Mouse (Mus musculus): ENCODE results near the gene Cd79a. TPM values are rescaled to one million over a fixed set of nuclear protein-coding genes. Genes with fewer than 3 reads are reported as not detected.

The Cd79a gene
- polyA plus RNA-seq, 1 experiment from 2014 or later: 0.23 TPM

DNA sequence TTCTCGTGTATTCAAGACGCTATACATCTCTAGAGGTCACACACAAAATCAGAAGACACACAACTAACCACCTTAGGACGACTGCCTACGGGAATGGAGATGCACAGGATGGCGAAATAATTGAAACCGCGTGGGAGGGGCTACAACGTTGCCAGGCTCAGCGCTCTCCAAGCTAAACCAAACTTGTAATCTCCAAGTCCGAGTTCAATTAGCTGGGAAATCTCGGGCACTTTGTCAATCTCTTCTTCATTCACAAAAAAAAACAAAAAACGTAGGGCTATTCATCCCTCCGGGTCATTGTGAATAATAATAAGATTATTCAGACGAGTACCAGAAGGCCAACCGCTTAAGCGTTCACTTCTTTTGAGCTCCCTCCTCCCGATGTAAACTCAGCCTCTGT, 28.1 kb upstream of the Cd79a start:
- no peak for TF ChIP-seq CTCF (IDR thresholded peaks at IDR 0.05; ENCODE audit: low read depth)
- Histone ChIP-seq H3K9me3 (ENCODE audit: control insufficient read depth) (no peaks in the 10 kb centered on the region), H3K4me3 (ENCODE audit: low read depth, low read length) (no peak overlapping the region), H3K4me1 (replicated peaks; ENCODE audit: control insufficient read depth, insufficient read depth, low read length) (no peaks in the 10 kb centered on the region), H3K4me2 (replicated peaks; ENCODE audit: low read depth) (no peak overlapping the region), H3K9ac (ENCODE audit: low read depth, low read length) (no peak overlapping the region), H3K36me3 (ENCODE audit: control insufficient read depth, insufficient read depth) (no peaks in the 10 kb centered on the region), H3K27ac (ENCODE audit: low read depth, low read length) (no peak overlapping the region), H3K27me3 (replicated peaks; ENCODE audit: control insufficient read depth, insufficient read depth, low read length) (0 out of 2 replicates have a peak, but pooled peaks cover 4% of the 10 kb centered on the region)
- ATAC-seq: no peak
- WGBS: 62% methylated on average over 17 of the region's 17 CpGs

DNA sequence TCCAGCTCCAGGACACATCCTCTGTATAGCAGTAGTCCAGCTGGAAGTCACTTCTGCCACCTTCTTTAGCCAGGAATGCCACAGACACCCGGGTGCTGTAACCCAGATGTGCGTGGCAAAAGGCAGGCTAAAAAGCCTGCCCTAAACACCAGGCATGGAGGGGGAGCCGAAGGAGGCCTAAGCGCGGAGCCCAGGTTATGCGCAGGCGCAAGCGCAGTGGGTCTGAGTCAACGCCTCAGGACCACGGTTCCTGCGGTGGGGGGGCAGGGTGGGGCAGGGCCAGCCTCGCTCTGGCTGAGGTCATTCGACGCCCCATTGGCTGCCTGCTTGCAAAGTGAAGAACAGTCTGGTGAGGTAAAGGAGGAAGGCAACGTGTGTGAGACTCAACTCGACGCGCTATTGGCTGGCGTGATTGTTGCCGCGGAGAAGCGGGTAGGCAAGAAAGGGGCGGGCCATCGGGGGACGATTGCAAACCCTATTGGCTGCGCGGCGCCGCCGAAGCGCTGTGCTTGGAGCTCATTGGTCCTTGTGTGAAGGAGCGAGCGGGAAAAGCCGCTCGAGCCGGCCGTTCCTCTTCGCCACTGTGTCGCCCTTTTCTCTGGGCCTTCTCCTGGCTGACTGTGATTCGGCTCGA, 27.5 kb upstream of the Cd79a start, which contains the start of the genes Lypd4 and Dmrtc2:
Gene Lypd4, minus strand, starts transcription at position 410 of the 634 bp plus-strand sequence.
Gene Dmrtc2, plus strand, starts transcription at position 526 of the 634 bp plus-strand sequence.
- WGBS: 57% methylated on average over 41 of the region's 41 CpGs
- H3K9ac ChIP-seq (ENCODE audit: low read depth, low read length): no peak within 1 kb of the TSS
- no peaks in the 10 kb centered on the region for H3K36me3 ChIP-seq (ENCODE audit: control insufficient read depth, insufficient read depth)
- 0 out of 2 replicates have a peak, but pooled peaks cover 4% of the 10 kb centered on the region for H3K27me3 ChIP-seq (replicated peaks; ENCODE audit: control insufficient read depth, insufficient read depth, low read length)
- H3K27ac ChIP-seq (ENCODE audit: low read depth, low read length): no peak within 1 kb of the TSS
- H3K4me3 ChIP-seq (ENCODE audit: low read depth, low read length): no peak within 1 kb of the TSS
- H3K9me3 ChIP-seq (ENCODE audit: control insufficient read depth): no peaks in the 10 kb centered on the region
- TF ChIP-seq CTCF (IDR thresholded peaks at IDR 0.05; ENCODE audit: low read depth): no peak
- no peak within 1 kb of the TSS for H3K4me2 ChIP-seq (replicated peaks; ENCODE audit: low read depth)
- no peaks in the 10 kb centered on the region for H3K4me1 ChIP-seq (replicated peaks; ENCODE audit: control insufficient read depth, insufficient read depth, low read length)
- ATAC-seq: no peak

DNA sequence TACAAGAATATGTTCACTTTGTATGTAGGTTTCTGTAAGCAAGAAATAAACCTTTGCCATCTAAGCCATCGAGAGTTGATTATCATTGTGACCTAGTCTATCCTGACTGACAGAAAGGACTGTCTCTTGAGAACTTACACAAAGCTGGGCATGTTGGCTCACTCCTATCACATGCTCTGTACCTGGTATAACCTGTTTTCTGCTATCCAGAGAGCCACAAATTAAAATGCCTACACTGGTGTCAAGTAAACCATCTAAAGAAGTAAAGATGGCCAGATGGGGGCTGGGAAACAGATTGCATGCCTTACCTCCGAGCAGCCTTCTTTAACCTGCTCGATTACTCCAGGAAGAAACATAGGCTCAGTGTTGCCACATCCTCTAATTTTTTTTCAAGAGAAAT, 19.6 kb upstream of the Cd79a start:
- Histone ChIP-seq H3K9ac (ENCODE audit: low read depth, low read length) (no peak overlapping the region), H3K27ac (ENCODE audit: low read depth, low read length) (no peak overlapping the region), H3K4me3 (ENCODE audit: low read depth, low read length) (no peak overlapping the region), H3K4me1 (replicated peaks; ENCODE audit: control insufficient read depth, insufficient read depth, low read length) (no peaks in the 10 kb centered on the region), H3K9me3 (ENCODE audit: control insufficient read depth) (no peaks in the 10 kb centered on the region), H3K4me2 (replicated peaks; ENCODE audit: low read depth) (no peak overlapping the region), H3K27me3 (replicated peaks; ENCODE audit: control insufficient read depth, insufficient read depth, low read length) (no peaks in the 10 kb centered on the region), H3K36me3 (ENCODE audit: control insufficient read depth, insufficient read depth) (no peaks in the 10 kb centered on the region)
- WGBS: 66% methylated on average over 3 of the region's 3 CpGs
- no peak for ATAC-seq
- no peak for TF ChIP-seq CTCF (IDR thresholded peaks at IDR 0.05; ENCODE audit: low read depth)

DNA sequence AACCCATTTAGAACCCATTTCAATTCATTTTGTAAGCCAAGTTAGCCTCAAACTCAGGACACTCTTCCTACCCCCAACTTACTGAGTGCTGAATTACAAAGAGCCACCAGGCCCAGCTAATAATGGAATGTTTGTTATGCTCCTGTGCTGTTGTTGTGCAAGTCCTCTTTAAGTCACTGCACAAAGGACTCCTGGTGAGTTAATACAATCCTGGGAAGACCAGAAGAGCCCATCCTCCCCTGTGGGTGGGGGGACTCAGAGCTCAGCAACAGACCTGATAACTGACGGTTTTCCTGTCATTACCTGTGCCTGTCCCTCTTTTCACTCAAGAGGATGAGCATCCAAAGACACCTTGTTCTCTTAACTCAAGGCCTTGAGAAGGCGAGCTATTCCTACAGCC, 17.6 kb upstream of the Cd79a start:
- TF ChIP-seq CTCF (IDR thresholded peaks at IDR 0.05; ENCODE audit: low read depth): no peak
- no peak overlapping the region for H3K9ac ChIP-seq (ENCODE audit: low read depth, low read length)
- ATAC-seq: no peak

DNA sequence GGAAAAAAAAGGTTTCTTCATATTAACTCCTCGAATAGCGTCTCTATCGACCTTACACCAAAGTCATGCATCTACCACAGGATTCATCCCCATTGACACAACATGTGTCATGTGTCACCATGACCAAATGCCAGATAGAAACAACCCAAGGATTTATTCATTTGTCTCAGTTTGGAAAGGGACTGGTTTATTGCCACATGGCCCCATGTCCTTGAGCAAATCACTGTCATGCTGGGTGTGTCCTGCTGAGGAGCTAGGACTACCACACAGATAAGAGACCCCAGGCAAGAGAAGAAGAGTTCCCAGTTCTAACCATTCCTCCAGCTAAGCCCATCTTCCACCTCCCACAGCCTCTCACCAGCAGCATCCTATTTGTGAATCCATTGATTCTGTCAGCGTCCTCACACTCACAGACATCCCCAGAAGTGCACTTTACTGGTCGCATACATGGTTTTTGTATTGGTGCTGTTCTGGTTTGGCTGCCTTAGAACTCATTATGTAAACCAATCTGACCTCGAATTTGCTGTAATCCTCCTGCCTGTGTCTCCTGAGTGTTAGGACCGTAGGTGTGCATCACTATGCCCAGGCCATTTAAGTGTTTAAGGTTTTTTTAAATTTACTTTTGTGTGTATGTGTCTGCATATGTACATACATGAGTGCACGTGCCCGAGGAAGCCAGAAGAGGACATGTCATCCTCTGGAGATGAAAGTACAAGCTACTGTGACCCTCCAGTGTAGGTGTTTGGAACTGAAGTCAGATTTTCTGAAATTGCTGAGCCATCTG, 14.6 kb upstream of the Cd79a start:
- H3K27me3 ChIP-seq (replicated peaks; ENCODE audit: control insufficient read depth, insufficient read depth, low read length): no peaks in the 10 kb centered on the region

More for the DNA sequence above, 17.6 kb upstream of the Cd79a start:
- Histone ChIP-seq H3K27me3 (replicated peaks; ENCODE audit: control insufficient read depth, insufficient read depth, low read length) (no peaks in the 10 kb centered on the region), H3K9me3 (ENCODE audit: control insufficient read depth) (no peaks in the 10 kb centered on the region), H3K4me2 (replicated peaks; ENCODE audit: low read depth) (no peak overlapping the region), H3K4me1 (replicated peaks; ENCODE audit: control insufficient read depth, insufficient read depth, low read length) (no peaks in the 10 kb centered on the region), H3K36me3 (ENCODE audit: control insufficient read depth, insufficient read depth) (no peaks in the 10 kb centered on the region), H3K27ac (ENCODE audit: low read depth, low read length) (no peak overlapping the region), H3K4me3 (ENCODE audit: low read depth, low read length) (no peak overlapping the region)
- 43% methylated on average over 2 of the region's 2 CpGs for WGBS

DNA sequence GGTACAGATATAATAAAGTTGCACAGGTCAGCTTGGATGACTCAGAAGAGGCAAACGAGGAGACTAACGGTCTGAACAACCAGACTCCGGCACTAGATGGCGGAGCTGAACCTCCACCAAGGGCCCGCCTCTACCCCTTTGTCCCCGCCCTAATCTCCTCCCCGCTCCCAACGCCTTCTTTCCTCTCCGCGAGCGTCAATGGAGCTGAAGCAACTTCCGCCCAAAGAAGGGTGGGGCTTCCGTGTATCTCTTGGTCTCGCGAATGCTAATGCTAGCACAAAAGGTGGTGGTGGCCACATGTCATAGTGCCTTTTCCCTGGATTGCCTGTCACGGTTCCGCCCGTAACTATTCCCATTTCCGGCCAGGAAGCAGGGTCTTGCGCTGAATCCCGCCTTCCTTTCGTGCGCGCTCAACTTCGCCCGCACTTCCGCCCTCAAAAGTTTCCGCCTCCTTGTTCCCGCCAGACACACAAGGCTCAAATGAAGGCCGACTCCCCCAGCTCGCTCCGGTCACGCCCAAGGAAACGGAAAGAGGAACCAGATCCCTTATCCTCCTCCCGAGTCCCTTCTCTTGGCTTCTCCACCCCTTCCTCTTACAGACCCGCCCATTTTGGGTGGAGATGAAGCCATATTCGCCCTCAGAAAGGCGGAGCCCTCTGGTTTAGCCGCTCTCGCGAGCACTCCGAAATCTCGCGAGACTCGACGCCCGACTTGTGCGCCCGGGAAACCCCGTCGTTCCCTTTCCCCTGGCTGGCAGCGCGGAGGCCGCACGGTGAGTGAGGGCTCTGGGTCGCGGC, 13.1 kb upstream of the Cd79a start, which contains the start of gene Rps19:
Gene Rps19, plus strand, starts transcription at position 476 of the 797 bp plus-strand sequence.
- Histone ChIP-seq H3K9ac (ENCODE audit: low read depth, low read length) (peak within 1 kb of the TSS; percentile 100), H3K27ac (ENCODE audit: low read depth, low read length) (peak within 1 kb of the TSS; percentile 87), H3K4me2 (replicated peaks; ENCODE audit: low read depth) (peak within 1 kb of the TSS; percentile 78), H3K4me1 (replicated peaks; ENCODE audit: control insufficient read depth, insufficient read depth, low read length) (0 out of 2 replicates have a peak, but pooled peaks cover 6% of the 10 kb centered on the region), H3K4me3 (ENCODE audit: low read depth, low read length) (peak within 1 kb of the TSS; percentile 98), H3K9me3 (ENCODE audit: control insufficient read depth) (no peaks in the 10 kb centered on the region), H3K27me3 (replicated peaks; ENCODE audit: control insufficient read depth, insufficient read depth, low read length) (no peaks in the 10 kb centered on the region), H3K36me3 (ENCODE audit: control insufficient read depth, insufficient read depth) (peaks cover 34% of the 10 kb centered on the region)
- under 1% methylated on average over 57 of the region's 57 CpGs for WGBS
- peak; percentile 78 for TF ChIP-seq CTCF (IDR thresholded peaks at IDR 0.05; ENCODE audit: low read depth)
- peak; percentile 98 for ATAC-seq

More for the DNA sequence above, 14.6 kb upstream of the Cd79a start:
- peaks cover 20% of the 10 kb centered on the region for H3K36me3 ChIP-seq (ENCODE audit: control insufficient read depth, insufficient read depth)
- H3K4me3 ChIP-seq (ENCODE audit: low read depth, low read length): no peak overlapping the region
- H3K9me3 ChIP-seq (ENCODE audit: control insufficient read depth): no peaks in the 10 kb centered on the region
- no peak overlapping the region for H3K4me2 ChIP-seq (replicated peaks; ENCODE audit: low read depth)
- H3K9ac ChIP-seq (ENCODE audit: low read depth, low read length): no peak overlapping the region
- H3K4me1 ChIP-seq (replicated peaks; ENCODE audit: control insufficient read depth, insufficient read depth, low read length): 0 out of 2 replicates have a peak, but pooled peaks cover 6% of the 10 kb centered on the region
- no peak overlapping the region for H3K27ac ChIP-seq (ENCODE audit: low read depth, low read length)
- 90% methylated on average over 9 of the region's 9 CpGs for WGBS
- TF ChIP-seq CTCF (IDR thresholded peaks at IDR 0.05; ENCODE audit: low read depth): no peak
- no peak for ATAC-seq
